Mouse (Mus musculus): ENCODE data around the gene Enpep. TPM values are rescaled to one million over a fixed set of nuclear protein-coding genes. Genes with fewer than 3 reads are reported as not detected.

Gene Enpep
- polyA plus RNA-seq, 1 experiment: 0.10 TPM

GRCm38 (mm10) chr3:129299874-129300273 lies 32.6 kb downstream of the Enpep start:
- H3K79me2 ChIP-seq (ENCODE audit: control insufficient read depth, insufficient read depth): no peaks in the 10 kb centered on the region
- TF ChIP-seq MAX (IDR thresholded peaks at IDR 0.05; ENCODE audit: low read depth) (no peak), POLR2A (IDR thresholded peaks at IDR 0.05; ENCODE audit: insufficient read length, low read depth) (no peak), SRF (IDR thresholded peaks at IDR 0.05; ENCODE audit: control insufficient read depth, insufficient read length, low read depth) (no peak), TCF12 (IDR thresholded peaks at IDR 0.05; ENCODE audit: insufficient read depth, poor library complexity, severe bottlenecking) (no peak), REST (IDR thresholded peaks at IDR 0.05; ENCODE audit: insufficient read depth, insufficient read length) (no peak)

DNA sequence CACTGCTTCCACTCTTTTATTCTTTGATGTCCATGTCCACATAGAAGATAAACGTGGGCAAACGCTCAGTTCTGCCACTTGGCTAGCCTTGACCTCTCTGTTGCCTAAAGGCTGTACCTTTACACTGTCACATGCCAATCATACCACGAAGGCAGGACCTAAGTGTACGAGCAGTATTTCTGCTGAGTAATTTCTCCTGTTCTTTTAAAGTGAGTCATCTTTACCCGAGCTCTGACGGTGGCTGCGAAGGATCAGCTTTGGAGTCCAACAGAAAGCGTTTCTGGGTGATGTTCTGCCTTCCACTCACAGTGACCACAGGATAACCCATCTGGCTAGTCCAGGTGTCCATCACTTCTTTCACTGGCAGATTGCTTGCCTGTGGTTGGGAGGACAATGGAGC lies 33.9 kb downstream of the Enpep start:
- Histone ChIP-seq H3K4me2 (ENCODE audit: low read depth) (no peak overlapping the region), H3ac (ENCODE audit: control insufficient read depth, insufficient read length) (no peak overlapping the region), H3K27me3 (ENCODE audit: control insufficient read depth, insufficient read depth, insufficient read length) (no peaks in the 10 kb centered on the region), H3K36me3 (ENCODE audit: control insufficient read depth, insufficient read depth) (no peaks in the 10 kb centered on the region), H3K4me3 (no peak overlapping the region), H3K79me2 (ENCODE audit: control insufficient read depth, insufficient read depth) (no peaks in the 10 kb centered on the region)
- no peak for TF ChIP-seq CEBPB (IDR thresholded peaks at IDR 0.05; ENCODE audit: insufficient read depth, poor library complexity, severe bottlenecking)
- TF ChIP-seq USF1 (IDR thresholded peaks at IDR 0.05; ENCODE audit: low read depth): no peak
- TF ChIP-seq E2F4 (IDR thresholded peaks at IDR 0.05; ENCODE audit: insufficient read depth): no peak
- TF ChIP-seq MYOD1 (IDR thresholded peaks at IDR 0.05; ENCODE audit: control insufficient read depth in 1 of 3, insufficient read length in 2 of 3, low read depth in 2 of 3): no peak
- no peak for TF ChIP-seq REST (IDR thresholded peaks at IDR 0.05; ENCODE audit: insufficient read depth, insufficient read length)
- no peak for TF ChIP-seq TCF3 (IDR thresholded peaks at IDR 0.05; ENCODE audit: insufficient read length, low read depth)
- TF ChIP-seq POLR2AphosphoS2 (IDR thresholded peaks at IDR 0.05; ENCODE audit: insufficient read length, low read depth): no peak

More at GRCm38 (mm10) chr3:129299874-129300273, 32.6 kb downstream of the Enpep start:
- Histone ChIP-seq H3ac (ENCODE audit: control insufficient read depth, insufficient read length) (no peak overlapping the region), H3K4me3 (no peak overlapping the region), H3K36me3 (ENCODE audit: control insufficient read depth, insufficient read depth) (no peaks in the 10 kb centered on the region), H3K4me2 (ENCODE audit: low read depth) (no peak overlapping the region), H3K27me3 (ENCODE audit: control insufficient read depth, insufficient read depth, insufficient read length) (no peaks in the 10 kb centered on the region)

GRCm38 (mm10) chr3:129296994-129297393 lies 35.5 kb downstream of the Enpep start:
- H3K36me3 ChIP-seq (ENCODE audit: control insufficient read depth, insufficient read depth): no peaks in the 10 kb centered on the region
- no peak overlapping the region for H3K4me3 ChIP-seq
- H3ac ChIP-seq (ENCODE audit: control insufficient read depth, insufficient read length): no peak overlapping the region
- no peaks in the 10 kb centered on the region for H3K79me2 ChIP-seq (ENCODE audit: control insufficient read depth, insufficient read depth)
- H3K27me3 ChIP-seq (ENCODE audit: control insufficient read depth, insufficient read depth, insufficient read length): no peaks in the 10 kb centered on the region
- TF ChIP-seq MAX (IDR thresholded peaks at IDR 0.05; ENCODE audit: low read depth): no peak
- TF ChIP-seq MYOG (IDR thresholded peaks at IDR 0.05; ENCODE audit: control insufficient read depth in 1 of 3, insufficient read depth in 1 of 3, insufficient read length in 2 of 3, low read depth in 2 of 3): no peak
- no peak for TF ChIP-seq SRF (IDR thresholded peaks at IDR 0.05; ENCODE audit: control insufficient read depth, insufficient read length, low read depth)
- no peak for TF ChIP-seq E2F4 (IDR thresholded peaks at IDR 0.05; ENCODE audit: insufficient read depth)
- no peak for TF ChIP-seq POLR2AphosphoS2 (IDR thresholded peaks at IDR 0.05; ENCODE audit: insufficient read length, low read depth)
- no peak overlapping the region for H3K4me2 ChIP-seq (ENCODE audit: low read depth)

GRCm38 (mm10) chr3:129295883-129296282 lies 36.6 kb downstream of the Enpep start:
- Histone ChIP-seq H3K4me2 (ENCODE audit: low read depth) (no peak overlapping the region), H3K27me3 (ENCODE audit: control insufficient read depth, insufficient read depth, insufficient read length) (no peaks in the 10 kb centered on the region), H3K36me3 (ENCODE audit: control insufficient read depth, insufficient read depth) (no peaks in the 10 kb centered on the region), H3ac (ENCODE audit: control insufficient read depth, insufficient read length) (no peak overlapping the region), H3K4me3 (no peak overlapping the region), H3K79me2 (ENCODE audit: control insufficient read depth, insufficient read depth) (no peaks in the 10 kb centered on the region)
- TF ChIP-seq MYOG (IDR thresholded peaks at IDR 0.05; ENCODE audit: control insufficient read depth in 1 of 3, insufficient read depth in 1 of 3, insufficient read length in 2 of 3, low read depth in 2 of 3) (no peak), MYOD1 (IDR thresholded peaks at IDR 0.05; ENCODE audit: control insufficient read depth in 1 of 3, insufficient read length in 2 of 3, low read depth in 2 of 3) (no peak)

- H3K79me2 ChIP-seq (ENCODE audit: control insufficient read depth, insufficient read depth): no peaks in the 10 kb centered on the region
- no peaks in the 10 kb centered on the region for H3K36me3 ChIP-seq (ENCODE audit: control insufficient read depth, insufficient read depth)
- H3K27me3 ChIP-seq (ENCODE audit: control insufficient read depth, insufficient read depth, insufficient read length): no peaks in the 10 kb centered on the region
- no peak overlapping the region for H3K4me3 ChIP-seq
- H3ac ChIP-seq (ENCODE audit: control insufficient read depth, insufficient read length): no peak overlapping the region
- no peak overlapping the region for H3K4me2 ChIP-seq (ENCODE audit: low read depth)
- TF ChIP-seq POLR2A (IDR thresholded peaks at IDR 0.05; ENCODE audit: insufficient read length, low read depth): no peak
- TF ChIP-seq SRF (IDR thresholded peaks at IDR 0.05; ENCODE audit: control insufficient read depth, insufficient read length, low read depth): no peak
These were observed 43.0 kb downstream of the Enpep start for GRCm38 (mm10) chr3:129289536-129289935.

DNA sequence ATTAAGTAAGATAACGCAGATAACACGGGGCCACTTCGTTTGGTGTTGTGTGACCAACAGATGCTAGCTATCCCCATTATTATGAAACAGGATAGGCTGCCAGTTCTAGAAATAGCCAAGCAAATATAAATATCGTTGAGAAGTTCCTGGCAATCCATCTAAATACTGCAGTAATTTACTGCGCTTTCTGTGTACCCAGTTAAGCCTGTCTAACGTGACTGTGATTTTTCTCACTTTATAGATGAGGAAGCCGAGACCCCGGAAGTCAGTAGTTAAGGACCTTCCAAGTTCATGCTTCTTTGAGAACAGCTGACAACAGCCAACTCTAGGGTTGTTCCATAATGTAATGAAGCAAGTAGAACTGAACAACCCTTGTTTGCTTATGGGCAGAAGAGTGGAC lies 45.4 kb downstream of the Enpep start:
- TF ChIP-seq MYOG (IDR thresholded peaks at IDR 0.05; ENCODE audit: control insufficient read depth in 1 of 3, insufficient read depth in 1 of 3, insufficient read length in 2 of 3, low read depth in 2 of 3): no peak
- TF ChIP-seq TCF12 (IDR thresholded peaks at IDR 0.05; ENCODE audit: insufficient read depth, poor library complexity, severe bottlenecking): no peak
- Histone ChIP-seq H3K36me3 (ENCODE audit: control insufficient read depth, insufficient read depth) (no peaks in the 10 kb centered on the region), H3K27me3 (ENCODE audit: control insufficient read depth, insufficient read depth, insufficient read length) (no peaks in the 10 kb centered on the region), H3K4me3 (no peak overlapping the region), H3K4me2 (ENCODE audit: low read depth) (no peak overlapping the region), H3K79me2 (ENCODE audit: control insufficient read depth, insufficient read depth) (no peaks in the 10 kb centered on the region), H3ac (ENCODE audit: control insufficient read depth, insufficient read length) (no peak overlapping the region)

Data from myocyte (in vitro differentiated cells).